Mouse (Mus musculus): ENCODE data around the gene AI182371. TPM values are rescaled to one million over a fixed set of nuclear protein-coding genes. Genes with fewer than 3 reads are reported as not detected.

AI182371 gene
- polyA plus RNA-seq, 1 experiment from 2014 or later, result 0.20 TPM

- Histone ChIP-seq H3K4me3 (ENCODE audit: low read depth, low read length) (peak overlapping the region; percentile 94), H3K9ac (ENCODE audit: low read depth, low read length) (peak overlapping the region; percentile 85; the same call in 1 of the 2 replicates), H3K4me1 (replicated peaks; ENCODE audit: control insufficient read depth, insufficient read depth, low read length) (no peaks in the 10 kb centered on the region), H3K9me3 (ENCODE audit: control insufficient read depth) (no peaks in the 10 kb centered on the region), H3K27ac (ENCODE audit: low read depth, low read length) (peak overlapping the region; percentile 89), H3K4me2 (replicated peaks; ENCODE audit: low read depth) (peak overlapping the region; percentile 76), H3K27me3 (replicated peaks; ENCODE audit: control insufficient read depth, insufficient read depth, low read length) (no peaks in the 10 kb centered on the region), H3K36me3 (ENCODE audit: control insufficient read depth, insufficient read depth) (no peaks in the 10 kb centered on the region)
- ATAC-seq, result peak; percentile 44
- TF ChIP-seq CTCF (IDR thresholded peaks at IDR 0.05; ENCODE audit: low read depth), result peak; percentile 76
- WGBS, result 32% methylated on average over 3 of the region's 3 CpGs
Measured at GRCm38 (mm10) chr2:35108712-35109111, 7.4 kb upstream of the AI182371 start.

- H3K27ac ChIP-seq (ENCODE audit: low read depth, low read length), result no peak overlapping the region
- H3K4me1 ChIP-seq (replicated peaks; ENCODE audit: control insufficient read depth, insufficient read depth, low read length), result no peaks in the 10 kb centered on the region
- no peaks in the 10 kb centered on the region for H3K9me3 ChIP-seq (ENCODE audit: control insufficient read depth)
- peak; percentile 79 for TF ChIP-seq CTCF (IDR thresholded peaks at IDR 0.05; ENCODE audit: low read depth)
- H3K4me2 ChIP-seq (replicated peaks; ENCODE audit: low read depth), result no peak overlapping the region
- no peaks in the 10 kb centered on the region for H3K27me3 ChIP-seq (replicated peaks; ENCODE audit: control insufficient read depth, insufficient read depth, low read length)
- no peak overlapping the region for H3K9ac ChIP-seq (ENCODE audit: low read depth, low read length)
- 57% methylated on average over 5 of the region's 5 CpGs for WGBS
- no peak for ATAC-seq
- H3K36me3 ChIP-seq (ENCODE audit: control insufficient read depth, insufficient read depth), result no peaks in the 10 kb centered on the region
- no peak overlapping the region for H3K4me3 ChIP-seq (ENCODE audit: low read depth, low read length)
Measured at GRCm38 (mm10) chr2:35107984-35108635, 6.8 kb upstream of the AI182371 start.

DNA sequence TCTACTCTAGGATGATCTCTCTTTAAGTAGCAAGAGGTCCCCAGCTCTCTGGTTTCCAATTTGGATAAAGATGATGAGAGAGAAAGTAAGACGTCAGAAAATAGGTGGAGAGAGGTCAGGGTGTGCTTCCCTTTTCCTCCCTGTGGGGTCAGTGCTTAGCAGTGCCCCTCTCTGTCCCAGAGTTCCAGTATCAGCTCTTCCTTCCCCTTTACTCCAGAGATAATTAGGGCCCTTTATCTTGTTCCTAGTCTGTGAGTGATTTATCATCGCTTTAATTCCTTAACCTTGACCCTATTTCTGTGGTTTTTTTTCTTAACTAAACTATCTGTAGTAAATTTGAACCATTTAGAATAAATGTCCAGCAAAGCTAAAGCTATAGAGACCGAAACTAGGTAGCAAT lies 3.5 kb upstream of the AI182371 start:
- H3K36me3 ChIP-seq (ENCODE audit: control insufficient read depth, insufficient read depth), result no peaks in the 10 kb centered on the region
- 53% methylated on average over 3 of the region's 3 CpGs for WGBS
- no peaks in the 10 kb centered on the region for H3K27me3 ChIP-seq (replicated peaks; ENCODE audit: control insufficient read depth, insufficient read depth, low read length)
- H3K4me2 ChIP-seq (replicated peaks; ENCODE audit: low read depth), result no peak overlapping the region
- H3K4me3 ChIP-seq (ENCODE audit: low read depth, low read length), result no peak overlapping the region
- TF ChIP-seq CTCF (IDR thresholded peaks at IDR 0.05; ENCODE audit: low read depth), result no peak
- H3K9me3 ChIP-seq (ENCODE audit: control insufficient read depth), result no peaks in the 10 kb centered on the region
- no peak overlapping the region for H3K9ac ChIP-seq (ENCODE audit: low read depth, low read length)
- no peak for ATAC-seq
- H3K27ac ChIP-seq (ENCODE audit: low read depth, low read length), result no peak overlapping the region
- no peaks in the 10 kb centered on the region for H3K4me1 ChIP-seq (replicated peaks; ENCODE audit: control insufficient read depth, insufficient read depth, low read length)

GRCm38 (mm10) chr2:35103558-35103957 lies 2.2 kb upstream of the AI182371 start:
- TF ChIP-seq CTCF (IDR thresholded peaks at IDR 0.05; ENCODE audit: low read depth), result no peak
- H3K9me3 ChIP-seq (ENCODE audit: control insufficient read depth), result no peaks in the 10 kb centered on the region
- no peaks in the 10 kb centered on the region for H3K4me1 ChIP-seq (replicated peaks; ENCODE audit: control insufficient read depth, insufficient read depth, low read length)
- H3K36me3 ChIP-seq (ENCODE audit: control insufficient read depth, insufficient read depth), result no peaks in the 10 kb centered on the region
- 77% methylated on average over 5 of the region's 5 CpGs for WGBS
- H3K27ac ChIP-seq (ENCODE audit: low read depth, low read length), result no peak overlapping the region
- no peak overlapping the region for H3K9ac ChIP-seq (ENCODE audit: low read depth, low read length)
- no peaks in the 10 kb centered on the region for H3K27me3 ChIP-seq (replicated peaks; ENCODE audit: control insufficient read depth, insufficient read depth, low read length)
- ATAC-seq, result no peak
- no peak overlapping the region for H3K4me2 ChIP-seq (replicated peaks; ENCODE audit: low read depth)
- no peak overlapping the region for H3K4me3 ChIP-seq (ENCODE audit: low read depth, low read length)

- no peak for ATAC-seq
- Histone ChIP-seq H3K9ac (ENCODE audit: low read depth, low read length) (no peak overlapping the region), H3K4me1 (replicated peaks; ENCODE audit: control insufficient read depth, insufficient read depth, low read length) (no peaks in the 10 kb centered on the region), H3K27ac (ENCODE audit: low read depth, low read length) (no peak overlapping the region), H3K9me3 (ENCODE audit: control insufficient read depth) (no peaks in the 10 kb centered on the region), H3K36me3 (ENCODE audit: control insufficient read depth, insufficient read depth) (no peaks in the 10 kb centered on the region), H3K27me3 (replicated peaks; ENCODE audit: control insufficient read depth, insufficient read depth, low read length) (no peaks in the 10 kb centered on the region), H3K4me2 (replicated peaks; ENCODE audit: low read depth) (no peak overlapping the region), H3K4me3 (ENCODE audit: low read depth, low read length) (no peak overlapping the region)
- TF ChIP-seq CTCF (IDR thresholded peaks at IDR 0.05; ENCODE audit: low read depth), result no peak
Measured at GRCm38 (mm10) chr2:35102777-35103176, 1.4 kb upstream of the AI182371 start.

GRCm38 (mm10) chr2:35100529-35100928 lies 814 bp downstream of the AI182371 start:
- Histone ChIP-seq H3K4me2 (replicated peaks; ENCODE audit: low read depth) (no peak overlapping the region), H3K9me3 (ENCODE audit: control insufficient read depth) (no peaks in the 10 kb centered on the region), H3K27me3 (replicated peaks; ENCODE audit: control insufficient read depth, insufficient read depth, low read length) (no peaks in the 10 kb centered on the region), H3K36me3 (ENCODE audit: control insufficient read depth, insufficient read depth) (no peaks in the 10 kb centered on the region), H3K4me1 (replicated peaks; ENCODE audit: control insufficient read depth, insufficient read depth, low read length) (no peaks in the 10 kb centered on the region), H3K27ac (ENCODE audit: low read depth, low read length) (no peak overlapping the region), H3K9ac (ENCODE audit: low read depth, low read length) (no peak overlapping the region), H3K4me3 (ENCODE audit: low read depth, low read length) (no peak overlapping the region)
- TF ChIP-seq CTCF (IDR thresholded peaks at IDR 0.05; ENCODE audit: low read depth), result no peak
- ATAC-seq, result no peak
- WGBS, result 64% methylated on average over 6 of the region's 6 CpGs
